Mouse (Mus musculus): ENCODE measurements around the gene Sumf1. TPM values are rescaled to one million over a fixed set of nuclear protein-coding genes. Genes with fewer than 3 reads are reported as not detected.

Gene Sumf1
- polyA plus RNA-seq, 1 experiment from 2014 or later: 16.2 TPM

DNA sequence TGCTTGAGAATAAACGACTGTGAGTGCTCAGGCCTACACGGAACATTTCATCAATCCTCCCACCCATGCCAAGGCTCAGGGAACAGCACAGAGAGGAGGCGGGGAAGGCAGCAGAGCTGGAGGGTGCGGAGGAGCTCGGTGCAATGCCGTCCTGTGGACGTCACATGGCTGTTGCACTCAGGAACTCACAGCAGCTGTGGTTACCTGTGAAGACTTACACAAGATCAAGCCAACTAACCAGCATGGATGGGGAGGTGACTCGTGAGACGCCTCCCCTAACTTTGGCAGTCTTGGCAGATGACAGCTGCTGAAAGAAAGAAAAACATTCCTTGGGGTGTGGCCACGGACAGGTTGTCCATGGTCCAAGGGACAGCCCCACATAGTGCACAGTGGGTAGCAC, 110.8 kb downstream of the Sumf1 start:
- ATAC-seq (replicated peaks; ENCODE audit: low FRiP score) (no peak), DNase-seq (ENCODE audit: low spot score) (no peak)
- H3K4me3 ChIP-seq (ENCODE audit: low read depth, low read length): no peak overlapping the region
- H3K4me2 ChIP-seq: no peak overlapping the region
- H3K9ac ChIP-seq (ENCODE audit: low read depth, low read length): no peak overlapping the region
- H3K9me3 ChIP-seq (ENCODE audit: control insufficient read depth, low read length): no peaks in the 10 kb centered on the region
- no peaks in the 10 kb centered on the region for H3K27me3 ChIP-seq (replicated peaks; ENCODE audit: control insufficient read depth, insufficient read depth, low read length)
- no peaks in the 10 kb centered on the region for H3K4me1 ChIP-seq (replicated peaks; ENCODE audit: control insufficient read depth, insufficient read depth, low read length)
- 0 out of 2 replicates have a peak, but pooled peaks cover 4% of the 10 kb centered on the region for H3K36me3 ChIP-seq (ENCODE audit: control insufficient read depth, insufficient read depth, low read length)
- 87% methylated on average over 10 of the region's 10 CpGs for WGBS
- H3K27ac ChIP-seq (ENCODE audit: low read depth, low read length): no peak overlapping the region

DNA sequence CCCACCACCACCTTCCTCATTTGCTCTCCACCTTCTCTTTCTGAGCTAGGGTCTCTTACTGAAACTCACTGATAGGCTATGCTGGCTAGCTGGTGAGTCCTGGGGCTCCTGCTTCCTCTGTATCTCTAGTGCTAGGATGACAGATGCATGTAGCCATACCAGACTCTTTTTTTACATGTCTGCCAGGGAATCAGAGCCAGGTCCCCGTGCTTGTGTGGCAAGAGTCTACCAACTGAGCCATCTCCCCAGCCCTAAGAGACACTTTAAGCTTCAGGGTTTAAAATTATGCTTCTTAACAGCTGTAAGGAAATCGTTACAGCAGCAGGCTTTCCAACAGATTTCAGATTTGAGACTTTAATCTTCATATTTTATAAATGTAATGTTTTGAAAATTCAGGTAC, 111.5 kb downstream of the Sumf1 start:
- 88% methylated on average over 2 of the region's 2 CpGs for WGBS
- H3K4me3 ChIP-seq (ENCODE audit: low read depth, low read length): no peak overlapping the region
- ATAC-seq (replicated peaks; ENCODE audit: low FRiP score) (no peak), DNase-seq (ENCODE audit: low spot score) (no peak)
- H3K36me3 ChIP-seq (ENCODE audit: control insufficient read depth, insufficient read depth, low read length): 0 out of 2 replicates have a peak, but pooled peaks cover 4% of the 10 kb centered on the region
- H3K27me3 ChIP-seq (replicated peaks; ENCODE audit: control insufficient read depth, insufficient read depth, low read length): no peaks in the 10 kb centered on the region
- H3K4me1 ChIP-seq (replicated peaks; ENCODE audit: control insufficient read depth, insufficient read depth, low read length): no peaks in the 10 kb centered on the region
- H3K4me2 ChIP-seq: no peak overlapping the region
- no peaks in the 10 kb centered on the region for H3K9me3 ChIP-seq (ENCODE audit: control insufficient read depth, low read length)
- no peak overlapping the region for H3K9ac ChIP-seq (ENCODE audit: low read depth, low read length)
- H3K27ac ChIP-seq (ENCODE audit: low read depth, low read length): no peak overlapping the region

DNA sequence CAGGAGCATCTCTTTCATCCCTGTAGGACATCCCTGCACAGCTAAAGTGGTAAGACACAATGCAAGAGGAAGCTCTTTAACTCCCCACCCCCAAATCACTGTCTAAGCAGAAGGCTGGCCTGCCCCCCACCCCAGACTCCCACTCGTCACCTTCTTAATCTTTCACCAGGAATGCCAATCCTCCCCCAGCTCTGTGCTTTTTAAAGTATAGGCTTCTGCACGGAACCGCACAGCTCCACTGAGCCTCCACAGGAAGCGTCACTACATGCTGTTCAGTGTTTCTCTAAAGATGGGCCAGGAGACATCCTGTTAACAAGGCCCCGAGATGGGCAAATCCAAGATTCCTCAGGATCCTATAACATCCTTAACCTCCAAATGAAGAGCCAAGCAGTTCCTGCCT, 112.3 kb downstream of the Sumf1 start:
- Histone ChIP-seq H3K9ac (ENCODE audit: low read depth, low read length) (no peak overlapping the region), H3K27ac (ENCODE audit: low read depth, low read length) (no peak overlapping the region), H3K4me2 (no peak overlapping the region), H3K4me3 (ENCODE audit: low read depth, low read length) (no peak overlapping the region), H3K36me3 (ENCODE audit: control insufficient read depth, insufficient read depth, low read length) (0 out of 2 replicates have a peak, but pooled peaks cover 4% of the 10 kb centered on the region), H3K4me1 (replicated peaks; ENCODE audit: control insufficient read depth, insufficient read depth, low read length) (no peaks in the 10 kb centered on the region), H3K9me3 (ENCODE audit: control insufficient read depth, low read length) (no peaks in the 10 kb centered on the region), H3K27me3 (replicated peaks; ENCODE audit: control insufficient read depth, insufficient read depth, low read length) (no peaks in the 10 kb centered on the region)
- no peak for ATAC-seq (replicated peaks; ENCODE audit: low FRiP score)
- WGBS: 76% methylated on average over 5 of the region's 5 CpGs
- no peak for DNase-seq (ENCODE audit: low spot score)

DNA sequence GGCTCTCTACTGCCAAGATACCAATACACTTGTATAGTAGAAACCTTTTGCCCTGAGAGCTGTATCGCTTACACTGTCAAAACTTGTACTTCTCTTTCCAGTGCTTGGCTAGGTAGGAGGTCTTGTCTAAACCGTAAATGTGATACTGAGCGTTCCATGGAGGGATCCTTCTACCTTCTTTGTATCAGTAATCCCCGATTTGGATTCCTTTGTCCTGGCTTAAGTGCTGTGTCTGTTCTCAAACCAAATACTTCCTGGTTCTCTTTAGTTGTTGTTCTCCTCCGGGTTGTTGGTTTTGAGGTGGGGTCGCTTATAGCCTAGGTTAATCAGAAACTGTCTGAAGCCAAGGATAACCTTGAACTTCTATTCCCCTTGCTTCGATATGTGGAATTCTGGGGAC, 114.4 kb downstream of the Sumf1 start:
- H3K27ac ChIP-seq (ENCODE audit: low read depth, low read length): no peak overlapping the region
- 89% methylated on average over 7 of the region's 7 CpGs for WGBS
- DNase-seq (ENCODE audit: low spot score): no peak

DNA sequence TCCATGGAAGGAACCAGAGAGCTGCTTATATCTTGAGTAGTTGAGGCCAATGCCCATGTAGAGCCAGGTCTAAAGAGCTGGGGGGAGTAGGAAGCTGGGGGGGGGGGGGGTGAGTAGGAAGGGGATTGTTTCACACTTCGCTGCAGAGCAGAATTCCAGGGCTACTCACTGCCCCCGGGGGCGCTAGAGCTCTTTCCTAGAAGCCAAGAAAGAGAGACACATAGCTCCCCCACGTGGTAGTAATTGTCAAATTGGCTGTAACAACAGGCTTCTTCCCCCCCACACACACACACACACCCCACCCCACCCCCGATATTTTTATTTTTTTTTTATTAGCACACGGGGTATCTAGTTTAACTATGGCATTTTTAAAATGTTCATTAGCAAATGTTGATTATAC, 119.8 kb downstream of the Sumf1 start:
- DNase-seq (ENCODE audit: low spot score) (no peak), ATAC-seq (replicated peaks; ENCODE audit: low FRiP score) (no peak; the same call in 1 of the 2 replicates)
- peak overlapping the region; percentile 72; the same call in 1 of the 2 replicates for H3K9ac ChIP-seq (ENCODE audit: low read depth, low read length)
- peak overlapping the region; percentile 55 for H3K4me3 ChIP-seq (ENCODE audit: low read depth, low read length)
- no peaks in the 10 kb centered on the region for H3K4me1 ChIP-seq (replicated peaks; ENCODE audit: control insufficient read depth, insufficient read depth, low read length)
- WGBS: 10% methylated on average over 6 of the region's 6 CpGs
- no peaks in the 10 kb centered on the region for H3K9me3 ChIP-seq (ENCODE audit: control insufficient read depth, low read length)
- no peaks in the 10 kb centered on the region for H3K27me3 ChIP-seq (replicated peaks; ENCODE audit: control insufficient read depth, insufficient read depth, low read length)
- H3K27ac ChIP-seq (ENCODE audit: low read depth, low read length): peak overlapping the region; percentile 82; the same call in 1 of the 2 replicates
- peak overlapping the region; percentile 74 for H3K4me2 ChIP-seq
- no peaks in the 10 kb centered on the region for H3K36me3 ChIP-seq (ENCODE audit: control insufficient read depth, insufficient read depth, low read length)

More for the DNA sequence above, 114.4 kb downstream of the Sumf1 start:
- Histone ChIP-seq H3K27me3 (replicated peaks; ENCODE audit: control insufficient read depth, insufficient read depth, low read length) (no peaks in the 10 kb centered on the region), H3K9ac (ENCODE audit: low read depth, low read length) (no peak overlapping the region), H3K36me3 (ENCODE audit: control insufficient read depth, insufficient read depth, low read length) (0 out of 2 replicates have a peak, but pooled peaks cover 3% of the 10 kb centered on the region), H3K4me1 (replicated peaks; ENCODE audit: control insufficient read depth, insufficient read depth, low read length) (no peaks in the 10 kb centered on the region), H3K9me3 (ENCODE audit: control insufficient read depth, low read length) (no peaks in the 10 kb centered on the region), H3K4me2 (no peak overlapping the region), H3K4me3 (ENCODE audit: low read depth, low read length) (no peak overlapping the region)
- ATAC-seq (replicated peaks; ENCODE audit: low FRiP score): no peak

DNA sequence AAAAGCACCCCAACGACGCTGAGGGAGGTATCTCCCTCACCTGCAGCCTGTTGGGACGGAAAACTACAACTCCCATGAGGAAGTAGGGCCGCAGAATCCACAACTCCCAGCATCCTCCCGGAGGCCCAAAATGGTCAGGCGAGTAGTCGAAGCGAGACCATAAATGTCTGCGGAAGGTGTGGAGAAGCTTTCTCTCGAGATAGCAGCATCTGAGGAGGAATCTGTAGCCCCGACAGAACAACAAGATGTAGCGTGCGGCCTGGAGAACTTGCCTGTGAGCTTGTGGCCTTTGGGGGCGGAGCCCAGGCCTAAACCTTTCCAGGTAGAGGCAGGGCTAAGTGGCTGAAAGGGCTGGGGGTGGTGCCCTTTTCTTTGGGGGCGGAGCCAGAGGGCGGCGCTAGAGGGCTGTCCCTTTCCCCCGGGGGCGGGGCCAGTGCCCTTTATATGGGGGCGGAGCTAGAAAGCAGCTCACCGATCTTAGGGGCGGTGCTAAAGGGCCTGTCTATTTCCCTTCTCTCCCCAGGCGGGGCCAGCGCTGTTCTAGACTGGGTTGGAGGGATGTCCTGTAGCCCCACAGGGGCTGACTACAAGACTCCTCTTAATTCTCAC, 120.4 kb downstream of the Sumf1 start, which contains the start of gene Setmar:
TSS of gene Setmar (plus strand) at position 128 of the 609 bp plus-strand sequence.
- Histone ChIP-seq H3K36me3 (ENCODE audit: control insufficient read depth, insufficient read depth, low read length) (no peaks in the 10 kb centered on the region), H3K27ac (ENCODE audit: low read depth, low read length) (peak within 1 kb of the TSS; percentile 82), H3K9ac (ENCODE audit: low read depth, low read length) (peak within 1 kb of the TSS; percentile 72), H3K27me3 (replicated peaks; ENCODE audit: control insufficient read depth, insufficient read depth, low read length) (no peaks in the 10 kb centered on the region), H3K4me2 (peak within 1 kb of the TSS; percentile 74), H3K4me1 (replicated peaks; ENCODE audit: control insufficient read depth, insufficient read depth, low read length) (no peaks in the 10 kb centered on the region), H3K9me3 (ENCODE audit: control insufficient read depth, low read length) (no peaks in the 10 kb centered on the region), H3K4me3 (ENCODE audit: low read depth, low read length) (peak within 1 kb of the TSS; percentile 55)
- ATAC-seq (replicated peaks; ENCODE audit: low FRiP score) (peak; percentile 96), DNase-seq (ENCODE audit: low spot score) (peak; percentile 99)
- WGBS: under 1% methylated on average over 24 of the region's 24 CpGs

GRCm38 (mm10) chr6:108061121-108061520, 124.3 kb downstream of the Sumf1 start:
- H3K4me3 ChIP-seq (ENCODE audit: low read depth, low read length): no peak overlapping the region
- H3K9ac ChIP-seq (ENCODE audit: low read depth, low read length): no peak overlapping the region
- no peak overlapping the region for H3K4me2 ChIP-seq

DNA sequence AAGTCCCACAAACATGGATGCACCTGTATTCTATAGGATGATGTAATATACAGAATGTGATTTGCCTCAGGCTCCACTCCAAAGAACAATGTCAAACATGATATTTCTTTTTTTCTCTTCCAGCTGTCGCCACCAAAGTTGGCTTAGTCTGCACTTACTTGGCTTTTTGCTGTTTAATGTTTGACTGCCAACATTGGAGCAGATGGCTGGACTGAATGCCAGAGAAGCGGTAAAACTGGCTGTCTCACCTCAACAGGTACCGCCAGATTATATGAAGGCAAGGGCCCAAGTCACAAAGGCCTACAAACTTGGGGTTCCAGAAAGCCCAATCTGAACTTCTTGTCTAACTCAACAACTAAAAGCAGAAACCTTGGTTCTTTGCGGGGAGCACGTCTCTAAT, 127.3 kb downstream of the Sumf1 start:
- H3K36me3 ChIP-seq (ENCODE audit: control insufficient read depth, insufficient read depth, low read length): no peaks in the 10 kb centered on the region
- H3K9ac ChIP-seq (ENCODE audit: low read depth, low read length): no peak overlapping the region
- H3K4me2 ChIP-seq: no peak overlapping the region
- H3K4me3 ChIP-seq (ENCODE audit: low read depth, low read length): no peak overlapping the region
- H3K9me3 ChIP-seq (ENCODE audit: control insufficient read depth, low read length): no peaks in the 10 kb centered on the region
- no peak for ATAC-seq (replicated peaks; ENCODE audit: low FRiP score)
- no peak overlapping the region for H3K27ac ChIP-seq (ENCODE audit: low read depth, low read length)
- no peaks in the 10 kb centered on the region for H3K4me1 ChIP-seq (replicated peaks; ENCODE audit: control insufficient read depth, insufficient read depth, low read length)
- 84% methylated on average over 5 of the region's 5 CpGs for WGBS
- DNase-seq (ENCODE audit: low spot score): no peak
- no peaks in the 10 kb centered on the region for H3K27me3 ChIP-seq (replicated peaks; ENCODE audit: control insufficient read depth, insufficient read depth, low read length)

More at GRCm38 (mm10) chr6:108061121-108061520, 124.3 kb downstream of the Sumf1 start:
- DNase-seq (ENCODE audit: low spot score) (no peak), ATAC-seq (replicated peaks; ENCODE audit: low FRiP score) (no peak)
- no peaks in the 10 kb centered on the region for H3K9me3 ChIP-seq (ENCODE audit: control insufficient read depth, low read length)
- WGBS: 74% methylated on average over 3 of the region's 3 CpGs
- H3K27me3 ChIP-seq (replicated peaks; ENCODE audit: control insufficient read depth, insufficient read depth, low read length): no peaks in the 10 kb centered on the region
- no peaks in the 10 kb centered on the region for H3K4me1 ChIP-seq (replicated peaks; ENCODE audit: control insufficient read depth, insufficient read depth, low read length)
- H3K36me3 ChIP-seq (ENCODE audit: control insufficient read depth, insufficient read depth, low read length): no peaks in the 10 kb centered on the region
- no peak overlapping the region for H3K27ac ChIP-seq (ENCODE audit: low read depth, low read length)

GRCm38 (mm10) chr6:108057353-108057752, 128.0 kb downstream of the Sumf1 start:
- Histone ChIP-seq H3K27me3 (replicated peaks; ENCODE audit: control insufficient read depth, insufficient read depth, low read length) (no peaks in the 10 kb centered on the region), H3K9ac (ENCODE audit: low read depth, low read length) (no peak overlapping the region), H3K36me3 (ENCODE audit: control insufficient read depth, insufficient read depth, low read length) (no peaks in the 10 kb centered on the region), H3K27ac (ENCODE audit: low read depth, low read length) (no peak overlapping the region), H3K4me1 (replicated peaks; ENCODE audit: control insufficient read depth, insufficient read depth, low read length) (no peaks in the 10 kb centered on the region), H3K9me3 (ENCODE audit: control insufficient read depth, low read length) (no peaks in the 10 kb centered on the region), H3K4me3 (ENCODE audit: low read depth, low read length) (no peak overlapping the region), H3K4me2 (no peak overlapping the region)
- no peak for DNase-seq (ENCODE audit: low spot score)
- ATAC-seq (replicated peaks; ENCODE audit: low FRiP score): no peak
- 63% methylated on average over 4 of the region's 4 CpGs for WGBS

Data from liver, embryonic 11.5 days (tissue).